Mouse (Mus musculus) liver, adult 2 months (tissue): ENCODE measurements at regions not wholly inside any gene's neighbourhood (a gene's known extent, or its start where the extent isn't known, plus 50 kb on each side); places are given as distances from the start of the nearest gene placed in this dataset.

Experiments used
- DNase-seq: peaks from one replicate; pipeline ENCODE4 v3.0.0-alpha.2; 2011; ENCODE audit warnings: low read depth, low spot score; ENCODE audit errors: extremely low read depth
- H3K27ac ChIP-seq: fragments of 200-500 bp; replicated peaks from 2 replicates; pipeline ENCODE4 v1.5.1; 2012; ENCODE audit warnings: low read depth, mild to moderate bottlenecking, control low read depth, inconsistent platforms, low read length; ENCODE audit not compliant: insufficient read depth
- H3K27me3 ChIP-seq: fragments of 200-500 bp; 2 replicates; pipeline ENCODE4 v1.6.1; 2012; ENCODE audit warnings: mild to moderate bottlenecking, moderate library complexity, low read length, inconsistent platforms; ENCODE audit not compliant: control insufficient read depth, insufficient read depth
- H3K36me3 ChIP-seq: fragments of 200-500 bp; 2 replicates; pipeline ENCODE4 v1.6.1; 2012; ENCODE audit warnings: low read length, inconsistent platforms; ENCODE audit not compliant: control insufficient read depth, insufficient read depth
- H3K4me1 ChIP-seq: fragments of 200-500 bp; 2 replicates; pipeline ENCODE4 v1.6.1; 2011; ENCODE audit warnings: low read length; ENCODE audit not compliant: control insufficient read depth, insufficient read depth
- H3K4me3 ChIP-seq: fragments of 200-500 bp; 2 replicates; pipeline ENCODE4 v1.5.1; 2011; ENCODE audit warnings: low read depth, mild to moderate bottlenecking, control low read depth, low read length, moderate library complexity; ENCODE audit not compliant: insufficient read depth
- H3K79me2 ChIP-seq: fragments of 200-500 bp; 2 replicates; pipeline ENCODE4 v1.6.1; 2012; ENCODE audit warnings: inconsistent platforms, mild to moderate bottlenecking, low read length, moderate library complexity; ENCODE audit not compliant: control insufficient read depth, insufficient read depth
- H3K9ac ChIP-seq: fragments of 200-500 bp; 2 replicates; pipeline ENCODE4 v1.6.1; 2012; ENCODE audit warnings: low read depth, mild to moderate bottlenecking, control low read depth, inconsistent platforms, low read length
- CTCF ChIP-seq: fragments of 200-500 bp; IDR thresholded peaks from 2 replicates; pipeline ENCODE4 v1.5.1; 2011; ENCODE audit warnings: low read depth, low read length, control low read depth
- POLR2A ChIP-seq: fragments of 200-500 bp; IDR thresholded peaks from 2 replicates; pipeline ENCODE4 v1.6.1; 2011; ENCODE audit warnings: low read length, control low read depth; ENCODE audit not compliant: insufficient read depth; ENCODE audit errors: extremely low read depth
- WGBS: fragments of 180-500 bp; shearing (Covaris S2); methylation state at CpG from one replicate; pipeline ENCODE4 v1.1.7; 2018; 5-methylcytosine and 5-hydroxymethylcytosine counted together

DNA sequence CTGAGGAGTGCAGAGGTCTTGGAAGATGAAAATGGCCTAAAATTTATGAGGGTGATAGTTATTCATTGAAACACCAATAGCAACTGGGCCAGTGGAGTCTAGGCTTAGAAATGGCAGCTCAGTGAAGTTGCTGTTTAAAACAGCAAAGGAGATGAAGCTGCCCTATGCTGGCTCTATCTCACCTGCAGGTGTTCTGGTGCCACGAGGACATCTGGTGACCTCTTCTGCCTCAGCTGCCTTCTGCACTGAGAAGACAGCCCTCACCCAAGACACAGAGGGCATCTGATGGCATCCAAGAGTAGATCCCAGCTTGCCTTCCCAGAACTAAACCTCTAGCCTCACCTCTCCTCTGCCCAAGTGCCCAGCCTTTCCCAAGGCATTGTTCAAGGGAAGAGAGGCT, 187.5 kb upstream of the Sdk2 start:
- DNase-seq, result no peak
- no peaks in the 10 kb centered on the region for H3K27me3 ChIP-seq
- no peak overlapping the region for H3K4me3 ChIP-seq
- WGBS, result 35% methylated on average over 1 of the region's 1 CpGs
- TF ChIP-seq CTCF, result no peak
- TF ChIP-seq POLR2A, result no peak
- H3K9ac ChIP-seq, result no peak overlapping the region
- H3K4me1 ChIP-seq, result no peaks in the 10 kb centered on the region
- no peaks in the 10 kb centered on the region for H3K36me3 ChIP-seq
- no peak overlapping the region for H3K27ac ChIP-seq
- no peaks in the 10 kb centered on the region for H3K79me2 ChIP-seq

DNA sequence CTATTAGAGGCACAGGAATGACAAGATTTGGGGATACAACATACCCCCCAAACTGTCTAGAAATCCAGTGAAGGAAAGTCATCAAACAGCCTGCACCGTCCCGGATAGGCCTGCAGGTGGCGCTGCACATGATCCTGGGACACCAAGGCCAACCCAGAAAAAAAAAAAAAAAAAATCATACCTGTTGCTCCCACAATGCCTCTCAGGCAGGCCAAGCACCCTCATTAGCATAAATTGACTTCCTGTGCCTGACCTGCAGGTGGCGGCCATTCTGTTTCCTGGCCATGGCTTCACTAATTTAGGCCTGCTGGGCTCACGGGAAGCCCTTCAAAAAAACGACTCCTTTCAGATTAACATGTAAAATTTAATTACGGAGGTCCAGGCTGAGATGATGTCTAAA, 184.8 kb upstream of the Sdk2 start:
- Histone ChIP-seq H3K4me3 (no peak overlapping the region), H3K27ac (no peak overlapping the region), H3K9ac (no peak overlapping the region), H3K27me3 (no peaks in the 10 kb centered on the region), H3K36me3 (no peaks in the 10 kb centered on the region), H3K4me1 (no peaks in the 10 kb centered on the region), H3K79me2 (no peaks in the 10 kb centered on the region)
- 90% methylated on average over 7 of the region's 7 CpGs for WGBS
- TF ChIP-seq POLR2A (no peak), CTCF (peak; percentile 60)
- DNase-seq, result no peak

DNA sequence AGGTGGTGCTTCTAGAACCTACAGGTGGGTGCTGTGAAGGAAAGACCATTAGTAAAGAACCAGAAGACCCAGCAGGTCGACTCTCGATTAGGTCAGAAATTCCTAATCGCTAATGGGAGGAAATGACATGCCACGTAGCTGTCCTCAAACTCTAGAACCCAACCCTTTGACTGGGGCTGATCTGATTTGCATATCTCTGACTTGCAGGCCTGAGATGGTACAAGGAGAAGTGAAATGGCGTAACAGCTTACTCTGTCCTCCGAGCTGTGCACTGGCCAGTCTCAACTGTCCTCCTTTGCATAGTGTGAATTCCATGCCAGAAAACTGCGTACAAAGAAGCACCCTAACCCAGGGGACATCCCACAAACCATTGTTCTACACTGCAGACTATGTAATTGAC, 182.4 kb upstream of the Sdk2 start:
- TF ChIP-seq POLR2A (no peak), CTCF (no peak)
- no peak overlapping the region for H3K9ac ChIP-seq
- no peak overlapping the region for H3K27ac ChIP-seq
- WGBS, result 70% methylated on average over 7 of the region's 7 CpGs
- no peaks in the 10 kb centered on the region for H3K79me2 ChIP-seq
- H3K36me3 ChIP-seq, result no peaks in the 10 kb centered on the region
- DNase-seq, result no peak
- H3K4me3 ChIP-seq, result no peak overlapping the region
- H3K4me1 ChIP-seq, result no peaks in the 10 kb centered on the region
- no peaks in the 10 kb centered on the region for H3K27me3 ChIP-seq

GRCm38 (mm10) chr11:114248261-114248898, 181.5 kb upstream of the Sdk2 start:
- H3K27me3 ChIP-seq, result no peaks in the 10 kb centered on the region
- no peak overlapping the region for H3K4me3 ChIP-seq
- no peaks in the 10 kb centered on the region for H3K79me2 ChIP-seq
- no peaks in the 10 kb centered on the region for H3K4me1 ChIP-seq
- H3K36me3 ChIP-seq, result no peaks in the 10 kb centered on the region
- DNase-seq, result no peak
- WGBS, result 72% methylated on average over 4 of the region's 4 CpGs
- TF ChIP-seq CTCF (no peak), POLR2A (no peak)
- H3K9ac ChIP-seq, result no peak overlapping the region
- H3K27ac ChIP-seq, result no peak overlapping the region

DNA sequence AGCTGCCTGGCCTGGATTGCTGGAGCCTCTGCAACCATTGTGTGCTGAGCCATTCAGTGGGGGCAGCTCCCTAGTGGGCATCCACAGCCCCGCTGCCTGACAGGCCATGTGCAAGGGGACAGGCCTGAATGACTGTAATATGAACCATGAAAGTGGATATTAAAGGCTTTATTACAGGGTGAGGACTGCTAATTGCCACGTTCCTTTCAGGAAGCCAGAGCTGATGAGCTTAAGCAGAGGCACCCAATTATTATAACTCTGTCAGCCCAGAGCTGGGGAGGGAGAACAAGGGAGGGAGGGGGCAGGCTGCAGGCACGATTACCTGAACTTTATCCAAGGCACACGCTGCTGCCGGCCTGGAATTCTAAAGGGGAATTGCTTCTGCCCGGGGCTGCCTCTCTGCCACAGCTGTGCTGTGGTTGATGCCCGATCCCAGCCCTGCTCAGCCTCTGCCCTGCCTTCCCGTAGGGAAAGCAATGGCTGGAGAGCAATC, 172.5 kb upstream of the Sdk2 start:
- no peak for TF ChIP-seq POLR2A
- TF ChIP-seq CTCF, result no peak
- H3K4me3 ChIP-seq, result no peak overlapping the region
- no peak overlapping the region for H3K27ac ChIP-seq
- no peaks in the 10 kb centered on the region for H3K79me2 ChIP-seq
- H3K4me1 ChIP-seq, result no peaks in the 10 kb centered on the region
- no peaks in the 10 kb centered on the region for H3K27me3 ChIP-seq
- WGBS, result 65% methylated on average over 8 of the region's 8 CpGs
- H3K36me3 ChIP-seq, result no peaks in the 10 kb centered on the region
- H3K9ac ChIP-seq, result no peak overlapping the region
- DNase-seq, result no peak

DNA sequence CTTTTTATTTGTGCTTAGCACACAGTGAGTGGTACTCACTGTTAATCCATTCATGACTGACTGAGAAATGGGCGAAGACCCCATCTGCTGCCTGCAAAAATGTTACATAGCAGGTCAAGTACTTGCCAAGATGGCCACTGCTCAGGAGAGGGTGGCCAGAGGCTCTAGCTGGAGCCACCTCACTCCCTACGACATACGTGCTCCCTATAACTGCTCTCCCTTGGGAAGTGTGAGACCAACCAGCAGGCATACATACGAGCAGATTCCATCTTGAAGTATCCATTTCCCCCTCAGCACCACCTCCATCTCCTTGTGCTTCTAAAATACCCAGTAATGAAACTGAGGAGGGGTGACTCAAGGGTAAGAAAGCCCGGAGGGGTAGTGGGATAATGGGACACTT, 172.0 kb upstream of the Sdk2 start:
- Histone ChIP-seq H3K27me3 (no peaks in the 10 kb centered on the region), H3K4me1 (no peaks in the 10 kb centered on the region), H3K4me3 (no peak overlapping the region), H3K27ac (no peak overlapping the region), H3K79me2 (no peaks in the 10 kb centered on the region), H3K36me3 (no peaks in the 10 kb centered on the region), H3K9ac (no peak overlapping the region)
- no peak for DNase-seq
- WGBS, result 80% methylated on average over 5 of the region's 5 CpGs
- TF ChIP-seq POLR2A, result no peak
- TF ChIP-seq CTCF, result no peak
